In the genomic region with DNA sequence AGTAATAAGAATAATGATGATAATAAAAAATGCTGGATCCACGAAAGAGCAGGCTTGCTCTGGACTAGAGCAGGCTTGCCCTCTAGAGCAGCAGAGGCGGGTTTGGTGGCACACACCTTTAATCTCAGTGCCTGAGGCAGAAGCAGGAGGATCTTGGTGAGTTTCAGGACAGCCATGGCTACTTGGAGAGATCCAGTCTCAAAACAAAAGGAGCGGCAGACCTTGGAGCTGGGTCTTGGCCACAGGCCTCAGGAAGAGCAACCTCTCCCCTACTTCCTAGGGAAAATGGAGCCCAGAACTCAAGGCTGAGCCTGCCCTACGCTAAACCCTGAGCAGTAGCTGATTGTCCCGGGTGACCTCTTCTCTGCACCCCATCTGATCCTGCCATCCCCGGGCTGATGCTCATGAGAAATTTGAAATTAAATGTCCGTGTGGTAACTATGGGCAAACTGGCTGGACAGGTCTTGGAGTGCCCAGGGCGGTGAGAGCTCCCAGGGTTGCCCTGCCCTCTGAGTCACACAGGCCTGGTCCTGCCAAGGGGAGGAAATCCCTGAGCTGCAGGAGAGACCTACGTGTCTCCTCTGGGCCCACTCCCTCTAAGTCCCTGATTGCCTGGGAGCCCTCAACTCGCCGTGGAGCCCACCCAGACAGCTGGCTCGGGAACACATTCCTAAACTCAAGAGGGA, we compare ENCODE assay signal across 14 mouse cellular contexts. TPM values are rescaled to one million over a fixed set of nuclear protein-coding genes. Genes with fewer than 3 reads are reported as not detected.
A peak's percentile ranks its signal among the peaks of the same experiment; 100 is the strongest.
DNase-seq lines count a peak whose midpoint lies in the region; ATAC-seq and TF ChIP-seq lines count a peak whose summit lies in the region.
"Had no signal": no experiment of that assay in that cellular context is flagged by ENCODE, and none has a peak within 500 bp of the region (broad histone marks: within the 10 kb centered on the region; RNA-seq: fewer than 3 reads in every experiment).

No protein-coding gene starts in this region.

- H3K4me1 ChIP-seq in embryonic facial prominence, embryonic 12.5 days = peaks cover 21% of the 10 kb centered on the region; the same call in 1 of the 2 replicates
- peaks cover 35% of the 10 kb centered on the region for H3K4me1 ChIP-seq in embryonic facial prominence, embryonic 10.5 days
- peaks cover 72% of the 10 kb centered on the region for H3K4me1 ChIP-seq in E14TG2a.4 (replicated peaks; ENCODE audit: low read depth, low read length)
- peaks cover 25% of the 10 kb centered on the region for H3K4me1 ChIP-seq in kidney, adult 2 months (ENCODE audit: control insufficient read depth, insufficient read depth, low read length)
- H3K4me1 ChIP-seq in lung, embryonic 14.5 days (ENCODE audit: insufficient read depth) = peaks cover 24% of the 10 kb centered on the region
- H3K4me1 ChIP-seq in forebrain, postnatal 0 days (ENCODE audit: insufficient read depth) = no peaks in the 10 kb centered on the region

- no peaks in the 10 kb centered on the region for H3K36me3 ChIP-seq in embryonic facial prominence, embryonic 12.5 days
- no peaks in the 10 kb centered on the region for H3K36me3 ChIP-seq in embryonic facial prominence, embryonic 10.5 days (replicated peaks)
- H3K36me3 ChIP-seq in E14TG2a.4 (ENCODE audit: insufficient read depth, low read length) = no peaks in the 10 kb centered on the region
- H3K36me3 ChIP-seq in kidney, adult 2 months (ENCODE audit: control insufficient read depth, insufficient read depth, low read length) = no peaks in the 10 kb centered on the region
- no peaks in the 10 kb centered on the region for H3K36me3 ChIP-seq in lung, embryonic 14.5 days (ENCODE audit: insufficient read depth)
- H3K36me3 ChIP-seq in forebrain, postnatal 0 days (ENCODE audit: insufficient read depth) = no peaks in the 10 kb centered on the region
- H3K36me3 ChIP-seq: midbrain, embryonic 10.5 days had no signal

- no peaks in the 10 kb centered on the region for H3K27me3 ChIP-seq in embryonic facial prominence, embryonic 12.5 days
- H3K27me3 ChIP-seq in embryonic facial prominence, embryonic 10.5 days (replicated peaks; ENCODE audit: low read depth, poor library complexity, severe bottlenecking) = no peaks in the 10 kb centered on the region
- no peaks in the 10 kb centered on the region; the same call in 1 of the 2 replicates for H3K27me3 ChIP-seq in E14TG2a.4 (ENCODE audit: insufficient read depth, low read length)
- H3K27me3 ChIP-seq in kidney, adult 2 months (replicated peaks; ENCODE audit: control insufficient read depth, insufficient read depth, low read length) = no peaks in the 10 kb centered on the region
- H3K27me3 ChIP-seq in lung, embryonic 14.5 days (ENCODE audit: insufficient read depth, low read length) = no peaks in the 10 kb centered on the region
- no peaks in the 10 kb centered on the region for H3K27me3 ChIP-seq in forebrain, postnatal 0 days (ENCODE audit: insufficient read depth, low read length)

- no peak overlapping the region for H3K9ac ChIP-seq in embryonic facial prominence, embryonic 12.5 days
- no peak overlapping the region for H3K9ac ChIP-seq in lung, embryonic 14.5 days
- H3K9ac ChIP-seq in forebrain, postnatal 0 days = no peak overlapping the region

- H3K9me3 ChIP-seq in embryonic facial prominence, embryonic 12.5 days = no peaks in the 10 kb centered on the region
- H3K9me3 ChIP-seq in embryonic facial prominence, embryonic 10.5 days = no peaks in the 10 kb centered on the region
- H3K9me3 ChIP-seq in E14TG2a.4 (ENCODE audit: low read length) = no peaks in the 10 kb centered on the region
- no peaks in the 10 kb centered on the region for H3K9me3 ChIP-seq in lung, embryonic 14.5 days (ENCODE audit: low read depth, low read length)
- H3K9me3 ChIP-seq in forebrain, postnatal 0 days (ENCODE audit: low read length) = no peaks in the 10 kb centered on the region
- H3K9me3 ChIP-seq: midbrain, embryonic 10.5 days had no signal

- H3K4me3 ChIP-seq in embryonic facial prominence, embryonic 12.5 days = no peak overlapping the region
- H3K4me3 ChIP-seq in embryonic facial prominence, embryonic 10.5 days = no peak overlapping the region
- H3K4me3 ChIP-seq in E14TG2a.4 (replicated peaks; ENCODE audit: low read length) = peak overlapping the region; percentile 50
- H3K4me3 ChIP-seq in kidney, adult 2 months (ENCODE audit: insufficient read depth, low read depth, low read length) = no peak overlapping the region
- no peak overlapping the region for H3K4me3 ChIP-seq in lung, embryonic 14.5 days (ENCODE audit: low read depth, low read length)
- H3K4me3 ChIP-seq in forebrain, postnatal 0 days (ENCODE audit: low read depth, low read length) = no peak overlapping the region
- H3K4me3 ChIP-seq: midbrain, embryonic 10.5 days had no signal

- DNase-seq in embryonic facial prominence, embryonic 10.5 days (ENCODE audit: low spot score) = no peak
- peak; percentile 74 for DNase-seq in kidney, adult 2 months
- peak; percentile 35 for DNase-seq in lung, embryonic 14.5 days
- DNase-seq in spleen, postnatal 14 days (ENCODE audit: low spot score in 2 of 2) = no peak
- DNase-seq in forebrain, postnatal 0 days = no peak
- DNase-seq: cerebellum, adult 11 months; gastrocnemius, postnatal 36 days had no signal

- TF ChIP-seq POLR2A in kidney, adult 2 months (IDR thresholded peaks at IDR 0.05; ENCODE audit: low read depth, low read length) = no peak

- TF ChIP-seq CTCF in E14TG2a.4 (conservative IDR thresholded peaks at IDR 0.05; ENCODE audit: low read length) = no peak
- TF ChIP-seq CTCF in kidney, adult 2 months (conservative IDR thresholded peaks at IDR 0.05; ENCODE audit: insufficient read depth, insufficient read length, low read depth, low read length) = no peak
- TF ChIP-seq CTCF in lung, embryonic 14.5 days (IDR thresholded peaks at IDR 0.05; ENCODE audit: low read depth) = no peak
- no peak for TF ChIP-seq CTCF in forebrain, postnatal 0 days (IDR thresholded peaks at IDR 0.05; ENCODE audit: low read depth)

- ATAC-seq in embryonic facial prominence, embryonic 12.5 days (ENCODE audit: insufficient number of reproducible peaks, insufficient read depth, low FRiP score, low TSS enrichment) = no peak
- ATAC-seq in lung, embryonic 14.5 days (ENCODE audit: insufficient read depth) = peak; percentile 37; the same call in 1 of the 2 replicates
- no peak for ATAC-seq in erythroid progenitor cell, adult 5-6 weeks (replicated peaks; ENCODE audit: low FRiP score, poor library complexity, severe bottlenecking)
- no peak for ATAC-seq in forebrain, postnatal 0 days

- no peak overlapping the region for H3K4me2 ChIP-seq in embryonic facial prominence, embryonic 12.5 days (replicated peaks)
- H3K4me2 ChIP-seq in lung, embryonic 14.5 days = no peak overlapping the region
- H3K4me2 ChIP-seq in forebrain, postnatal 0 days (ENCODE audit: low read depth) = no peak overlapping the region

- WGBS in embryonic facial prominence, embryonic 12.5 days = 67% methylated on average over 12 of the region's 12 CpGs
- 79% methylated on average over 12 of the region's 12 CpGs for WGBS in embryonic facial prominence, embryonic 10.5 days
- 52% methylated on average over 12 of the region's 12 CpGs for WGBS in kidney, adult 2 months
- WGBS in lung, embryonic 14.5 days = 61% methylated on average over 12 of the region's 12 CpGs
- WGBS in forebrain, postnatal 0 days = 71% methylated on average over 12 of the region's 12 CpGs

- peak overlapping the region; percentile 3; the same call in 1 of the 2 replicates for H3K27ac ChIP-seq in embryonic facial prominence, embryonic 12.5 days
- H3K27ac ChIP-seq in embryonic facial prominence, embryonic 10.5 days (replicated peaks) = no peak overlapping the region
- H3K27ac ChIP-seq in kidney, adult 2 months (ENCODE audit: insufficient read depth, low read depth, low read length) = peak overlapping the region; percentile 85
- no peak overlapping the region for H3K27ac ChIP-seq in lung, embryonic 14.5 days (ENCODE audit: low read depth)
- no peak overlapping the region for H3K27ac ChIP-seq in forebrain, postnatal 0 days (ENCODE audit: low read depth, low read length)
- H3K27ac ChIP-seq: midbrain, embryonic 10.5 days had no signal

RNA-seq across cellular contexts. Expression of gene 1700001C19Rik, which starts 13.8 kb away (rescaled TPM):
- 0.25 and 0.41 TPM in 2 replicates for polyA plus RNA-seq in embryonic facial prominence, embryonic 12.5 days (2016; fragmentation: Nextera tagmentation; extraction: Ambion mirVana)
- polyA plus RNA-seq in embryonic facial prominence, embryonic 10.5 days (2016; fragmentation: Nextera tagmentation; extraction: Ambion mirVana) = 0.25 TPM in 1 of 2 replicates, not detected in the other
- polyA plus RNA-seq in kidney, adult 2 months (2012; rRNA removed) = 0.09 and 0.23 TPM in 2 replicates
- polyA plus RNA-seq in lung, embryonic 14.5 days (2014; fragmentation: Nextera tagmentation; extraction: Ambion mirVana) = 0.13 TPM in 1 of 2 replicates, not detected in the other
- not detected in 2 replicates for total RNA-seq in erythroid progenitor cell, adult 5-6 weeks (2015; ENCODE audit: low replicate concordance)
- total RNA-seq in erythroid progenitor cell, adult 5-6 weeks (2017; ENCODE audit: low replicate concordance) = not detected in 2 replicates
- total RNA-seq in forebrain, postnatal 0 days (2014; rRNA removed) = 0.14 and 0.31 TPM in 2 replicates
- polyA plus RNA-seq in forebrain, postnatal 0 days (2015; fragmentation: Nextera tagmentation; extraction: Ambion mirVana) = 0.33 and 0.35 TPM in 2 replicates
- total RNA-seq: gastrocnemius, postnatal 36 days; left cerebral cortex, postnatal 36 days; neutrophil, adult 5-6 weeks had no signal
- polyA plus RNA-seq: C2C12 had no signal

RNA-seq across cellular contexts. Expression of gene AI661453, which starts 14.6 kb away (rescaled TPM):
- polyA plus RNA-seq in embryonic facial prominence, embryonic 12.5 days (2016; fragmentation: Nextera tagmentation; extraction: Ambion mirVana) = 0.61 and 0.65 TPM in 2 replicates
- 0.27 and 0.36 TPM in 2 replicates for polyA plus RNA-seq in embryonic facial prominence, embryonic 10.5 days (2016; fragmentation: Nextera tagmentation; extraction: Ambion mirVana)
- polyA plus RNA-seq in kidney, adult 2 months (2012; rRNA removed) = 7.9 and 9.7 TPM in 2 replicates
- polyA plus RNA-seq in lung, embryonic 14.5 days (2014; fragmentation: Nextera tagmentation; extraction: Ambion mirVana) = 2.4 TPM in 2 replicates
- 1.4 TPM in 1 of 2 replicates, not detected in the other for total RNA-seq in erythroid progenitor cell, adult 5-6 weeks (2015; ENCODE audit: low replicate concordance)
- total RNA-seq in erythroid progenitor cell, adult 5-6 weeks (2017; ENCODE audit: low replicate concordance) = not detected in 2 replicates
- 0.05 and 0.08 TPM in 2 replicates for total RNA-seq in forebrain, postnatal 0 days (2014; rRNA removed)
- polyA plus RNA-seq in forebrain, postnatal 0 days (2015; fragmentation: Nextera tagmentation; extraction: Ambion mirVana) = 0.22 TPM in 1 of 2 replicates, not detected in the other

RNA-seq across cellular contexts. Expression of gene Guca1a, which starts 50.6 kb away (rescaled TPM):
- polyA plus RNA-seq in embryonic facial prominence, embryonic 12.5 days (2016; fragmentation: Nextera tagmentation; extraction: Ambion mirVana) = 0.71 and 1.5 TPM in 2 replicates
- polyA plus RNA-seq in embryonic facial prominence, embryonic 10.5 days (2016; fragmentation: Nextera tagmentation; extraction: Ambion mirVana) = 0.41 and 0.81 TPM in 2 replicates
- polyA plus RNA-seq in kidney, adult 2 months (2012; rRNA removed) = 0.91 and 1.4 TPM in 2 replicates
- 1.6 and 1.7 TPM in 2 replicates for polyA plus RNA-seq in lung, embryonic 14.5 days (2014; fragmentation: Nextera tagmentation; extraction: Ambion mirVana)
- total RNA-seq in erythroid progenitor cell, adult 5-6 weeks (2015; ENCODE audit: low replicate concordance) = 2.5 TPM in 1 of 2 replicates, not detected in the other
- total RNA-seq in erythroid progenitor cell, adult 5-6 weeks (2017; ENCODE audit: low replicate concordance) = not detected in 2 replicates
- total RNA-seq in forebrain, postnatal 0 days (2014; rRNA removed) = 0.23 TPM in 1 of 2 replicates, not detected in the other
- polyA plus RNA-seq in forebrain, postnatal 0 days (2015; fragmentation: Nextera tagmentation; extraction: Ambion mirVana) = 0.33 and 0.59 TPM in 2 replicates
- total RNA-seq: gastrocnemius, postnatal 36 days; neutrophil, adult 5-6 weeks had no signal

RNA-seq across cellular contexts. Expression of gene Taf8, which starts 51.1 kb away (rescaled TPM):
- 34.2 and 35.8 TPM in 2 replicates for polyA plus RNA-seq in embryonic facial prominence, embryonic 12.5 days (2016; fragmentation: Nextera tagmentation; extraction: Ambion mirVana)
- polyA plus RNA-seq in embryonic facial prominence, embryonic 10.5 days (2016; fragmentation: Nextera tagmentation; extraction: Ambion mirVana) = 32.0 and 35.3 TPM in 2 replicates
- polyA plus RNA-seq in kidney, adult 2 months (2012; rRNA removed) = 22.9 and 23.7 TPM in 2 replicates
- polyA plus RNA-seq in lung, embryonic 14.5 days (2014; fragmentation: Nextera tagmentation; extraction: Ambion mirVana) = 22.1 and 26.8 TPM in 2 replicates
- total RNA-seq in erythroid progenitor cell, adult 5-6 weeks (2015; ENCODE audit: low replicate concordance) = 35.6 and 71.4 TPM in 2 replicates
- total RNA-seq in erythroid progenitor cell, adult 5-6 weeks (2017; ENCODE audit: low replicate concordance) = 54.4 and 71.9 TPM in 2 replicates
- total RNA-seq in forebrain, postnatal 0 days (2014; rRNA removed) = 17.4 and 17.9 TPM in 2 replicates
- polyA plus RNA-seq in forebrain, postnatal 0 days (2015; fragmentation: Nextera tagmentation; extraction: Ambion mirVana) = 8.8 and 10.8 TPM in 2 replicates

RNA-seq across cellular contexts. Expression of gene Ccnd3, which starts 53.8 kb away (rescaled TPM):
- polyA plus RNA-seq in embryonic facial prominence, embryonic 12.5 days (2016; fragmentation: Nextera tagmentation; extraction: Ambion mirVana) = 355 and 362 TPM in 2 replicates
- 325 and 335 TPM in 2 replicates for polyA plus RNA-seq in embryonic facial prominence, embryonic 10.5 days (2016; fragmentation: Nextera tagmentation; extraction: Ambion mirVana)
- 148 and 152 TPM in 2 replicates for polyA plus RNA-seq in kidney, adult 2 months (2012; rRNA removed)
- 289 and 308 TPM in 2 replicates for polyA plus RNA-seq in lung, embryonic 14.5 days (2014; fragmentation: Nextera tagmentation; extraction: Ambion mirVana)
- total RNA-seq in erythroid progenitor cell, adult 5-6 weeks (2015; ENCODE audit: low replicate concordance) = 360 and 366 TPM in 2 replicates
- 181 and 222 TPM in 2 replicates for total RNA-seq in erythroid progenitor cell, adult 5-6 weeks (2017; ENCODE audit: low replicate concordance)
- 26.3 and 42.6 TPM in 2 replicates for total RNA-seq in forebrain, postnatal 0 days (2014; rRNA removed)
- 54.0 and 59.6 TPM in 2 replicates for polyA plus RNA-seq in forebrain, postnatal 0 days (2015; fragmentation: Nextera tagmentation; extraction: Ambion mirVana)

Comparison
In these comparisons a context has a peak if more than half of its experiments do, and no peak if none do; other contexts are left out.
1. H3K27ac ChIP-seq: peak in embryonic facial prominence, embryonic 12.5 days (single experiment) and kidney, adult 2 months (single experiment); none in embryonic facial prominence, embryonic 10.5 days (single experiment), lung, embryonic 14.5 days (single experiment) and forebrain, postnatal 0 days (single experiment).
2. DNase-seq: peak in kidney, adult 2 months (single experiment) and lung, embryonic 14.5 days (single experiment); none in embryonic facial prominence, embryonic 10.5 days (single experiment), spleen, postnatal 14 days (0 of 2) and forebrain, postnatal 0 days (single experiment).